Mouse (Mus musculus): ENCODE results near the gene Gm4779. TPM values are rescaled to one million over a fixed set of nuclear protein-coding genes. Genes with fewer than 3 reads are reported as not detected.

Gm4779 gene
- polyA plus RNA-seq, 1 experiment from 2014 or later = 0.23 TPM

- Histone ChIP-seq H3K27ac (no peak overlapping the region), H3K27me3 (replicated peaks) (0 out of 2 replicates have a peak, but pooled peaks cover 4% of the 10 kb centered on the region), H3K9me3 (no peaks in the 10 kb centered on the region), H3K4me3 (replicated peaks) (no peak overlapping the region), H3K9ac (no peak overlapping the region), H3K4me2 (replicated peaks) (no peak overlapping the region), H3K36me3 (no peaks in the 10 kb centered on the region), H3K4me1 (replicated peaks) (no peaks in the 10 kb centered on the region)
- WGBS = 70% methylated on average over 4 of the region's 4 CpGs
- no peak for ATAC-seq
These were observed 44.1 kb downstream of the Gm4779 start for GRCm38 (mm10) chrX:101750144-101750543.

GRCm38 (mm10) chrX:101741064-101741433 is 53.2 kb downstream of the Gm4779 start:
- no peak overlapping the region for H3K4me2 ChIP-seq (replicated peaks)
- no peak for ATAC-seq
- H3K9ac ChIP-seq = no peak overlapping the region
- H3K9me3 ChIP-seq = no peaks in the 10 kb centered on the region
- H3K27me3 ChIP-seq (replicated peaks) = no peaks in the 10 kb centered on the region
- WGBS = 84% methylated on average over 2 of the region's 2 CpGs
- no peak overlapping the region for H3K27ac ChIP-seq
- no peaks in the 10 kb centered on the region for H3K4me1 ChIP-seq (replicated peaks)
- H3K4me3 ChIP-seq (replicated peaks) = no peak overlapping the region
- no peaks in the 10 kb centered on the region for H3K36me3 ChIP-seq

DNA sequence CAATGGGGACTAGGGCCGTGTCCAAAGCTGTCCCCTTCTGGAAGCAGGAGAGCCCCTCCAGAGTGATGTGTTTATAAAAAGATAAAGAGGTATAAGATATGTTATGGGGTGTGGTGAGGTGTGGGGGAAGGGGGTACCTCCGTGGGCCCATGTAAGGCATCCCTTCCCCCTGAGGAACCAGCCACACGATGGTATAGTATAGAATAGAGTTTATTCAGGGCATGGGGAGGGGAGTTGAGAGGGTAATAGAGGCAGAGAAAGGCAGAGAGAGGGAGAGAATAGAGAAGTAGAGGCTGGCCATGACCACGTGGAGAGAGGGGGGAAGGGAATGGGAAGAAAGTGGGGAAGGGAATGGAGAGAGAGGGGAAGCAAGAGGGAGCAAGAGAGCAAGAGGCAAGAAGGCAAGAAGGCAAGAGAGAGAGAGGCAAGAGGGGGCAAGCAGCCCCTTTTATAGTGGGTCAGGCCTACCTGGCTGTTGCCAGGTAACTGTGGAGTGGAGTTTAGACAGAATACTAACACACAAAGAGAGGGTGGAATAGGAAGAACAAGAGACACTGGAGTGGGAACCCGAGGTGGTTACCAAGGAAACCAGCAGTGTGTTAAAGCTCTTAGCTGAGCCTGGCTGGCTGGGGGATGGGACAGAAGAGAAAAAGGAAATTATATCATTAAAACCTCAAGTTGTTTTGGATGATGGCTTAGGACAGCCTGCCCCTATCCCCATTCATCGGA is 53.7 kb downstream of the Gm4779 start:
- no peak overlapping the region for H3K9ac ChIP-seq
- no peaks in the 10 kb centered on the region for H3K4me1 ChIP-seq (replicated peaks)
- H3K27ac ChIP-seq = no peak overlapping the region
- H3K4me2 ChIP-seq (replicated peaks) = no peak overlapping the region
- no peak for ATAC-seq
- H3K4me3 ChIP-seq (replicated peaks) = no peak overlapping the region
- no peaks in the 10 kb centered on the region for H3K9me3 ChIP-seq
- no peaks in the 10 kb centered on the region for H3K36me3 ChIP-seq
- WGBS = 47% methylated on average over 6 of the region's 6 CpGs
- no peaks in the 10 kb centered on the region for H3K27me3 ChIP-seq (replicated peaks)

Other genes starting within 250 kb of the Gm4779 start
- 111 and 117 TPM in 2 replicates for gene Ogt, start 154.4 kb downstream of the Gm4779 start, polyA plus RNA-seq (2015; fragmentation: Nextera tagmentation; extraction: Ambion mirVana)
- 0.49 and 0.63 TPM in 2 replicates for gene Cxcr3, start 60.2 kb downstream of the Gm4779 start, polyA plus RNA-seq (2015; fragmentation: Nextera tagmentation; extraction: Ambion mirVana)
- gene 8030474K03Rik, start 233 bp upstream of the Gm4779 start, polyA plus RNA-seq (2015; fragmentation: Nextera tagmentation; extraction: Ambion mirVana) = 0.08 TPM in 1 of 2 replicates, not detected in the other
- gene Nhsl2, start 55.0 kb upstream of the Gm4779 start, polyA plus RNA-seq (2015; fragmentation: Nextera tagmentation; extraction: Ambion mirVana) = 8.4 and 10.4 TPM in 2 replicates